ENCODE assay signal across 8 mouse cellular contexts in genomic region chr5:134063362-134064064, GRCm38 (mm10). TPM values are rescaled to one million over a fixed set of nuclear protein-coding genes. Genes with fewer than 3 reads are reported as not detected.
DNase-seq lines count a peak whose midpoint lies in the region; ATAC-seq lines count a peak whose summit lies in the region.

No protein-coding gene starts in this region.

- DNase-seq in adrenal gland, adult (ENCODE audit: inconsistent age in 2 of 2, low spot score in 1 of 2): peak; percentile 63 to 91
- peak; percentile 98 to 99 for DNase-seq in cerebellum, postnatal 14 days
- peak; percentile 85 to 86 for DNase-seq in frontal cortex, postnatal 25 days (ENCODE audit: low spot score in 2 of 2)
- peak; percentile 78 for DNase-seq in hindlimb bud, embryonic 11.5 days (ENCODE audit: extremely low spot score, low read depth, low spot score)
- peak; percentile 82 to 88 for DNase-seq in left cerebral cortex, adult 18-20 months (ENCODE audit: low spot score in 2 of 2)
- DNase-seq in mesoderm, embryonic 11.5 days (ENCODE audit: low read depth, low spot score): peak; percentile 86
- peak; percentile 17 for DNase-seq in spleen, adult 12 weeks (ENCODE audit: low spot score)

- ATAC-seq in erythroblast, adult 5-6 weeks (replicated peaks; ENCODE audit: low FRiP score, poor library complexity, severe bottlenecking): no peak

RNA-seq across cellular contexts. Expression of gene Castor2, which starts 36.0 kb away (rescaled TPM):
- total RNA-seq in left cerebral cortex, adult 18-20 months (2021): 10 to 100 TPM; 71.2 to 88.0 TPM
- total RNA-seq in erythroblast, adult 5-6 weeks (2015; ENCODE audit: low replicate concordance): 1.3 TPM in 1 of 2 replicates, not detected in the other
- total RNA-seq in erythroblast, adult 5-6 weeks (2017; ENCODE audit: low replicate concordance): 0.09 and 0.28 TPM in 2 replicates

Comparison
In these comparisons a context has a peak if more than half of its experiments do, and no peak if none do; other contexts are left out.
1. DNase-seq: peak in every context shown above with its lines; median percentile 98 in cerebellum, postnatal 14 days; 86 in mesoderm, embryonic 11.5 days; 86 in frontal cortex, postnatal 25 days; 85 in left cerebral cortex, adult 18-20 months; 78 in hindlimb bud, embryonic 11.5 days; 77 in adrenal gland, adult; 17 in spleen, adult 12 weeks.
2. RNA of gene Castor2, which starts 36.0 kb away (total RNA-seq): 71.2 to 88.0 TPM in left cerebral cortex, adult 18-20 months; 0.09 to 1.3 TPM in erythroblast, adult 5-6 weeks; every median in the first group is over 10 times any median in the second.